Mouse (Mus musculus) R1 (cell line): ENCODE measurements at regions not wholly inside any gene's neighbourhood (a gene's known extent, or its start where the extent isn't known, plus 50 kb on each side); places are given as distances from the start of the nearest gene placed in this dataset.
A peak's percentile ranks its signal among the peaks of the same experiment; 100 is the strongest.

Experiments
- DNase-seq: peaks from one replicate; pipeline ENCODE4 v3.0.0-alpha.2; 2018; ENCODE audit warnings: low read depth, low spot score

DNA sequence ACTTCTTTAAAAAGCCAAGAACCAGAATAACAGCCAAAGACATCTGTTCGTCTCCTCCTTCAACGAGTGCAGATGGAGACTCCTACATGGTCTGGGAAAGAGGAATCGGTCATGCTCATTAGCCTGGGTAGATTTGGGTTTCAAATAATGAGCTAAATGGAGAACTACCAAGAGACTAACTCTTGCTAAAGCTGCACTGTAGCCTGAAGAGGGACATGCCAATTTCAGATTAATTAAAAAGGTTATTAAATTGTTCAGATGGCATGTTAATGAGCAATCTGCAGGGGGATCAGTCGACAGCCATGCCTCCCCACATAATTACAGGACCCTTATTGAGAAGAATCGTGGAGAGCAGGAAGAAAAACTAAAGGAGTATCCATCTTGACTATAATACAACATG is 386.1 kb downstream of the Nedd1 start:
- DNase-seq = no peak

DNA sequence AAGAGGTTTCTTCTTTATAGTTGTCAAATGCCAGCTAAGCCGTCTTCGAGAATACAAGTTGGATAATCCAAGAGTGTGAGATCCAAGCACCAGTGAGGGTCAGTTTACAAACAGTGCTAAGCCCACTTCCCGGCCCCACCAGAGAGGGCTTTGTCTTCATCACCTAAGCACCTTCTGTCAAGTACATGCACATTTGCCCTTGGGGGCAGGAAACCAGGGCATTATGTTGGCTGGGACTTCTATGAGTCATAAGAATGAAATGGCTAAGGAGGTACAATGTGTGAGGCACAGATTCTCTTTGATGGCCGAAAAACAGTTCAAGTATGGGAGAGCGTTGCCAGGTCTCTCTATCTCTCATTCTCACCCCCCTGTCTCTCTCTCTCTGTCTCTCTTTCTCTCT is 387.1 kb downstream of the Nedd1 start:
- no peak for DNase-seq

GRCm38 (mm10) chr10:92333869-92334268 is 388.4 kb downstream of the Nedd1 start:
- no peak for DNase-seq

DNA sequence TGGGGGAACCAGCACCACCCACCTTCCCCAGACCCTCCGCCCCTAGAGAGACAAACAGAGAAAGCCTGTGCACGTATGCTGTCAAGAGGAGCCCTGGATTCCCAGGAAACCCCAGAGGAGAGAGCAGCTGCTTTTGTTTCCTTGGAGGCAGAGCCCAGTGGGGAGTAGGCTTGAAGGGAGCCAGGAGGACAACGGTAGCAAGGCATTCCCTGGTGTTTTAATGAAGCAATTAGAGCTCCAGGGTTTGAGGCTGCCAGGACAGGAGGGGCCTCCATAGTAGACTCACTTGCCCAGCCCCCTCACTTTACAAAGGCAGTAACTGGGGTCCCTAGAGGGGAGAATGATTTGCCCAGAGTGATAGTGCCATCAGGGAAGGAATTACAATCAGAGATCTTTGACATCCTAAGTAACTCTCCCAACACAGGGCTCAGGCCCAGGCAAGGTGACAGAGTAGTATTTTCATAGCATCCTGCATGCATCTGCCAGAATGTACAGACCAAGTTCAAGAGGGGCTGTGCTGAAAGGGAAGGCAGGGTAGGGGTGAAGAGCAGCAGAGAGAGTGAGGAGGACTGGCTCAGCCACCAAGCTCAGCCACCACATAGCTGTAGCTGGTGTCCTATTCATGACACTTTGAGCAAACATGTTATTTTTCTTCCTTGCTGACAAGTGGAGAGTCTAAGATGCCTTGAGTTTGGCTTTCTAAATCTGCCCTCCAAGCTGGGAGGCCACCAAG is 389.0 kb downstream of the Nedd1 start:
- peak; percentile 10 for DNase-seq

- no peak for DNase-seq
These were observed 392.1 kb downstream of the Nedd1 start for GRCm38 (mm10) chr10:92330150-92330549.

DNA sequence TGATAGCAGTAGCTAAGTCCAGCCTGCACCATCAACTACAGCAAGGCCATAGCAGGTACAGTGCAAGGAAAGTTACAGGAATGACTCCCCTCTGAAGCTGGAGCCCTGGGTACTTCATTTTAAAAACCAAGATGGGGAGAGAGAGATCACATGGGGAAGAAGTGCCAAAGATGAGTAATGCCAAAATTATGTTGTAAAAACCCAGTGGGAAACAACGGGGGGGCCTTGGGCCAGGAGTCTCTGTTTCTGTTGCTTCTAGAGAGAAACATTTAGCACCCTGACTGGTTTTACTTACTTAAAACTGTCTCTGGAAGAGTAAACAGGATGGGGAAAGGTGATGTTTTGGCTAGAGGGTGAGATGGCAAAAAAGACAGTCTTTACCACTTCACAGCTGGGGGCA is 392.6 kb downstream of the Nedd1 start:
- no peak for DNase-seq

DNA sequence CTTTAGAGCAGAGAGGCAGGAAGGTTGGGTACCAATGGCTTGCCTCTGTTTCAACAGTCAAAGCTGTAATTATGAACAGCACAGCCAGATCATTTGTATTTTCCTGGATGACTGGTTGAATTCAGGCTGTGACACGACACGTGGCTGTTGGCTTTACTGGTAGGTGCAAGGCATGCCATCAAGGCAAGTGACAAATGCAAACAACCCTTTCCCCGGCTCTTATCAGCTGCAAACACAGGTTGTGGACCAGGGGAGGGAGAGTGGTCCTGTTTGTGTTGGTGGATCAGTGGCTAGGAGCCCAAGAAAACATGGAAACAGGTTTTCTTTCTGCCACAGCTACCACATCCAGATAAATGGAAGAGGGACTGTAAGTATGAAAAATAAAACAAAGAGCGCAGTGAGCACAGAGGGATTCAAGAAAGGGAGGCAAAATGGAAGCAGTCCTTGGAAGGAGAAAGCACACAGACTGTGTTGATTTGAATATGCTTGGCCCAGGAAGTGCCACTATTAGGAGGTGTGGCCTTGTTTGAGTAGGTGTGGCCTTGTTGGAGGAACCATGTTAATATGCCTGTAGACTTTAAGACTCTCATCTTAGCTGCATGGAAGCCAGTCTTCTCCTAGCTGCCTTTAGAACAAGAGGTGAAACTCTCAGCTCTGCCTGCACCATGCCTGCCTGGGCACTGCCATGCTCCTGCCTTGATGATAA is 396.8 kb downstream of the Nedd1 start:
- DNase-seq = no peak

- DNase-seq = no peak
These were observed 407.6 kb downstream of the Nedd1 start for GRCm38 (mm10) chr10:92314606-92315005.

GRCm38 (mm10) chr10:92312278-92312677 is 409.9 kb downstream of the Nedd1 start:
- DNase-seq = no peak

DNA sequence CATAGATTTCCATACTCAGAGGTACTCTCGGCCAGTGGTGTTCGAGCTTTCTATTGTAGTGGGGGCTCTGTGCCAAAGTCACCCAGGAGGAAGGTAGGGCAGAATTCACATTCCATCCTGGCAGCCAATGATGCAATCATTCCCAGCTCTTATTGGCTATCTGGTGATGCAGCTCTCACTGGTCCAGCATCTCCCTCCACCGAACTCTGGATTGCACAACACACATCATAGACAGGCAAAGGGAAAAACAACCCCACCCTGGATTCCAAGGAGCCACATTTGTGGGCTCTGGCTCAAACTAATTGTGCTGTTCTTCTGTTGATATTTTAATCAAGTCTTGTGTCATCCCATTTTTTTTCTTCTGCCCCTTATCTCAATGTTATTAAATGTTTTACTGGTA is 413.6 kb downstream of the Nedd1 start:
- no peak for DNase-seq

DNA sequence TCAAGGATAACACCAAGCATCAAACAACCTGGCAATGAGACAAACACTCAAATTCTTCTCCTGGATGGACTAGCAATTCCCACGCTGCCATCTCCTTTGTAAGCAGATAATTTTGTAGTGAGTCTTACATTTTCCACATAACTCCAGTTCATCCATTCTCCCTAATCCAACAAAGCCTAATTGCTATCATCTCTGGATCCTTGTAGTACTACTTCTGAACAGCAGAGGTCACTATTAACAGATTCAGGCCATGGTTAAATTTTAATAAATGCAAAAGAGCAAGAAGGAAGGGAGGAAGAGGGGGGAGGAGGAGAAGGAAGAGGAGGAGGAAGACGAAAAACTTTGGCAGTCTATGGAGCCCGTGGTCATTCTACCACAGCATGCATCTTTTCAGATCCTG is 414.4 kb downstream of the Nedd1 start:
- DNase-seq = peak; percentile 35

- no peak for DNase-seq
These were observed 423.5 kb downstream of the Nedd1 start for GRCm38 (mm10) chr10:92298693-92299092.

DNA sequence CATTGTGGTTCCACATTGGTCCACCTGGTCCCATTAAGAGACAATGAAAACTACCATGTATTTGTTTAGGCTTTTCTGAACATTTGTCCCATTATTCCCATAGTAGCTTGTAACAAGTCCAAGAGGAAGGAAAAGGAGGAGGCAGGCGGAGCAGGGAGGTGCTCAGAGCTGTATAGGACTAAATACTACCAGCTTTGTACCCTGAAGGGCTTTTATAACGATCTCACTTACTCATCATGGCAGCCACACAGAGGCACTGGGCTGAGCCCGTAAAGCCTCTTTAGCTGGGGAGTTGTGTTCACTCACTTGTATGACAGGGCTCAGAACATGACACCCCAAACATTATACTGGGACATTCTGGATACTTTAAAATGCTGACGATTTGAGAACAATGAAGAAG is 425.4 kb downstream of the Nedd1 start:
- DNase-seq = peak; percentile 18

- DNase-seq = no peak
These were observed 425.9 kb downstream of the Nedd1 start for GRCm38 (mm10) chr10:92296303-92296702.

GRCm38 (mm10) chr10:92293261-92293660 is 429.0 kb downstream of the Nedd1 start:
- no peak for DNase-seq

GRCm38 (mm10) chr10:92289230-92289629 is 433.0 kb downstream of the Nedd1 start:
- peak; percentile 83 for DNase-seq

GRCm38 (mm10) chr10:92284231-92284630 is 438.0 kb downstream of the Nedd1 start:
- no peak for DNase-seq

DNA sequence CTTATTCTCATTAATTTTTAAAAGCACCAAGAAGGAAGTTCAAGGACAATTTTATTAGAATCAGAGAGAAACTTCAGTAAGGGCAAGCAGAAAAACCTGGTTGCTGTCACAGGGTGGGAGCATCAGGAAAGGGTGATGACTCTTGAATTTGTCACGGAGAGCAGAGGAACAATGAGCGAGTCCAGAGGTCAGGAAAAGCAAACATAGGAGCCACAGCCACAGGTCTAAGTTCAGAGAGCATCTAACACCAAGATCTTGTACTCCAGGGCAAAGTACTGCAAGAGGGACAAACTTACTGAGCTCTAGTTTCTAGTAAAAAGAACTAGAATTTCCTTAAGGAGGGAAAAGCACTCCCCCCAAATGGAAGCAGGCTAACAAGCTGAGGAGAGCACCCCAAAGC is 444.2 kb downstream of the Nedd1 start:
- no peak for DNase-seq

- no peak for DNase-seq
These were observed 464.4 kb downstream of the Nedd1 start for GRCm38 (mm10) chr10:92257815-92258214.

DNA sequence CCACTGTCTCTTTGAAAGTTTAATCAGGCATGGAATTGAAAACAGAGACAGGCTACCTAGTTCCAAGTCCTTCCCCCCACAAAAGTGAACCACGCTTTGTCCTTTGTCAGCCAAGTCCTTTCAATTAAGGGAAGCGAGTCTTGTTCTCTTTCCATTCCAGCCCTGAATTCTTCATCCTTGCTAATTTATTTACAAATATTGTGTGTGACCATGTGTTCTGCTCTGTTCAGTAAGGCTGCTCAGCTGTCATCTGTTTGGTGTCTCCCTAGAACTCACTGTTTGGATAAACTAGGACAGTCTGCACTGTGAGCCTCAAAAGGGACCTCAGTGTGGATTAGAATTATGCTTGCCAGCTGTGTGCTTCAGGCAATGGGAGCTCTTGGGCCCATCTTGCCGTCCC is 473.6 kb downstream of the Nedd1 start:
- DNase-seq = no peak

- no peak for DNase-seq
These were observed 474.8 kb downstream of the Nedd1 start for GRCm38 (mm10) chr10:92247449-92247805.

- peak; percentile 13 for DNase-seq
These were observed 475.3 kb downstream of the Nedd1 start for GRCm38 (mm10) chr10:92246785-92247448.
